In genomic region chr8:11001062-11001549, GRCm38 (mm10) we compare ENCODE assay signal across 8 mouse cellular contexts. TPM values are rescaled to one million over a fixed set of nuclear protein-coding genes. Genes with fewer than 3 reads are reported as not detected.
DNase-seq lines count a peak whose midpoint lies in the region; ATAC-seq lines count a peak whose summit lies in the region.

No protein-coding gene starts in this region.

- peaks cover 28% of the 10 kb centered on the region for H3K36me3 ChIP-seq in embryonic facial prominence, embryonic 12.5 days
- peaks cover 65% of the 10 kb centered on the region for H3K36me3 ChIP-seq in hindbrain, embryonic 10.5 days
- H3K36me3 ChIP-seq in liver, embryonic 16.5 days (ENCODE audit: control insufficient read depth, insufficient read depth), result peaks cover 5% of the 10 kb centered on the region
- H3K36me3 ChIP-seq in neural tube, embryonic 14.5 days (ENCODE audit: control insufficient read depth, insufficient read depth, low read length), result no peaks in the 10 kb centered on the region

- H3K4me3 ChIP-seq in embryonic facial prominence, embryonic 12.5 days, result peak overlapping the region; percentile 80
- peak overlapping the region; percentile 88 for H3K4me3 ChIP-seq in hindbrain, embryonic 10.5 days
- H3K4me3 ChIP-seq in liver, embryonic 16.5 days (ENCODE audit: low read depth, low read length), result peak overlapping the region; percentile 91
- H3K4me3 ChIP-seq in neural tube, embryonic 14.5 days (ENCODE audit: low read depth, low read length), result peak overlapping the region; percentile 74

- no peaks in the 10 kb centered on the region for H3K27me3 ChIP-seq in embryonic facial prominence, embryonic 12.5 days
- H3K27me3 ChIP-seq in hindbrain, embryonic 10.5 days (ENCODE audit: insufficient read depth, poor library complexity, severe bottlenecking), result 0 out of 2 replicates have a peak, but pooled peaks cover 5% of the 10 kb centered on the region
- H3K27me3 ChIP-seq in liver, embryonic 16.5 days (ENCODE audit: control insufficient read depth, insufficient read depth, low read depth, low read length), result no peaks in the 10 kb centered on the region
- H3K27me3 ChIP-seq in neural tube, embryonic 14.5 days (ENCODE audit: control insufficient read depth, insufficient read depth, low read length), result no peaks in the 10 kb centered on the region

- H3K9me3 ChIP-seq in embryonic facial prominence, embryonic 12.5 days, result no peaks in the 10 kb centered on the region
- H3K9me3 ChIP-seq in hindbrain, embryonic 10.5 days, result no peaks in the 10 kb centered on the region
- H3K9me3 ChIP-seq in liver, embryonic 16.5 days (replicated peaks; ENCODE audit: control insufficient read depth, low read length), result no peaks in the 10 kb centered on the region
- no peaks in the 10 kb centered on the region for H3K9me3 ChIP-seq in neural tube, embryonic 14.5 days (ENCODE audit: control insufficient read depth, low read length)

- peak overlapping the region; percentile 57; the same call in 1 of the 2 replicates for H3K27ac ChIP-seq in embryonic facial prominence, embryonic 12.5 days
- H3K27ac ChIP-seq in hindbrain, embryonic 10.5 days, result peak overlapping the region; percentile 76
- peak overlapping the region; percentile 49 for H3K27ac ChIP-seq in liver, embryonic 16.5 days (ENCODE audit: low read length)
- no peak overlapping the region for H3K27ac ChIP-seq in neural tube, embryonic 14.5 days (ENCODE audit: low read depth, low read length)

- peak; percentile 43 for DNase-seq in kidney, postnatal 10 days
- DNase-seq in kidney, adult 11 months, result no peak
- DNase-seq in hindbrain, embryonic 10.5 days (ENCODE audit: low spot score), result peak; percentile 33
- no peak for DNase-seq in layer of hippocampus, adult 8-10 months (ENCODE audit: low spot score in 2 of 2)
- no peak for DNase-seq in urinary bladder, postnatal 4 days (ENCODE audit: low spot score in 2 of 2)

- peak overlapping the region; percentile 92 for H3K4me2 ChIP-seq in embryonic facial prominence, embryonic 12.5 days (replicated peaks)
- peak overlapping the region; percentile 92 for H3K4me2 ChIP-seq in liver, embryonic 16.5 days (ENCODE audit: low read depth, low read length)
- peak overlapping the region; percentile 96 for H3K4me2 ChIP-seq in neural tube, embryonic 14.5 days (ENCODE audit: low read depth, low read length)

- WGBS in embryonic facial prominence, embryonic 12.5 days, result 4% methylated on average over 6 of the region's 6 CpGs
- 11% methylated on average over 6 of the region's 6 CpGs for WGBS in hindbrain, embryonic 10.5 days
- WGBS in liver, embryonic 16.5 days (ENCODE audit: insufficient replicate concordance), result 2% methylated on average over 6 of the region's 6 CpGs
- whole genome bisulfite sequencing in neural tube, embryonic 14.5 days, result 8% methylated on average over 6 of the region's 6 CpGs

- no peak for ATAC-seq in embryonic facial prominence, embryonic 12.5 days (ENCODE audit: insufficient number of reproducible peaks, insufficient read depth, low FRiP score, low TSS enrichment)
- peak; percentile 35 for ATAC-seq in liver, embryonic 16.5 days (ENCODE audit: low read depth)
- ATAC-seq in neural tube, embryonic 14.5 days (ENCODE audit: low read depth), result peak; percentile 15; the same call in 1 of the 2 replicates

- peak overlapping the region; percentile 24; the same call in 1 of the 2 replicates for H3K9ac ChIP-seq in embryonic facial prominence, embryonic 12.5 days
- H3K9ac ChIP-seq in liver, embryonic 16.5 days (ENCODE audit: low read depth, low read length), result peak overlapping the region; percentile 45
- H3K9ac ChIP-seq in neural tube, embryonic 14.5 days (replicated peaks; ENCODE audit: low read depth, low read length), result no peak overlapping the region; the same call in 1 of the 2 replicates

- peaks cover 72% of the 10 kb centered on the region for H3K4me1 ChIP-seq in embryonic facial prominence, embryonic 12.5 days
- peaks cover 93% of the 10 kb centered on the region for H3K4me1 ChIP-seq in hindbrain, embryonic 10.5 days (replicated peaks)
- H3K4me1 ChIP-seq in liver, embryonic 16.5 days (ENCODE audit: control insufficient read depth, low read depth, low read length), result peaks cover 66% of the 10 kb centered on the region
- H3K4me1 ChIP-seq in neural tube, embryonic 14.5 days (ENCODE audit: control insufficient read depth, insufficient read depth, low read length), result peaks cover 64% of the 10 kb centered on the region

RNA-seq across cellular contexts. Expression of gene Irs2, which starts 7.2 kb away (rescaled TPM):
- polyA plus RNA-seq in embryonic facial prominence, embryonic 12.5 days (2016; fragmentation: Nextera tagmentation; extraction: Ambion mirVana), result 11.5 and 11.8 TPM in 2 replicates
- polyA plus RNA-seq in hindbrain, embryonic 10.5 days (2016; fragmentation: Nextera tagmentation; extraction: Ambion mirVana), result 4.9 and 6.0 TPM in 2 replicates
- 3.0 and 3.2 TPM in 2 replicates for polyA plus RNA-seq in liver, embryonic 16.5 days (2015; fragmentation: Nextera tagmentation; extraction: Ambion mirVana)
- 5.6 and 6.1 TPM in 2 replicates for polyA plus RNA-seq in neural tube, embryonic 14.5 days (2014; fragmentation: Nextera tagmentation; extraction: Ambion mirVana)
- total RNA-seq in layer of hippocampus, adult 8-10 months (2022), result 10 to 100 TPM; 54.1 to 72.4 (median 64.9) TPM

Comparison
In these comparisons a context has a peak if more than half of its experiments do, and no peak if none do; other contexts are left out.
1. DNase-seq: peak in kidney, postnatal 10 days (single experiment) and hindbrain, embryonic 10.5 days (single experiment); none in kidney, adult 11 months (single experiment), layer of hippocampus, adult 8-10 months (0 of 2) and urinary bladder, postnatal 4 days (0 of 2).
2. Peak in every context shown above with its lines, with median percentiles within 50 percentile points of each other: H3K4me2 ChIP-seq and H3K4me3 ChIP-seq.